Mouse (Mus musculus) hindbrain, embryonic 14.5 days (tissue): ENCODE data around the gene Rab10. TPM values are rescaled to one million over a fixed set of nuclear protein-coding genes. Genes with fewer than 3 reads are reported as not detected.

ENCODE experiments used
- ATAC-seq: fragments of 200-750 bp; cut with Nextera tagmentation; 2 replicates; pipeline ENCODE4 v1.8.0; 2017; ENCODE audit warnings: moderate number of reproducible peaks, mild to moderate bottlenecking, moderate TSS enrichment, moderate library complexity; ENCODE audit not compliant: low FRiP score
- DNase-seq: peaks from one replicate; pipeline ENCODE4 v3.0.0-alpha.2; 2015; ENCODE audit warnings: low spot score
- H3K27ac ChIP-seq: fragments of 300-500 bp; sonication (generic); 2 replicates; pipeline ENCODE4 v1.5.1; 2014; ENCODE audit warnings: mild to moderate bottlenecking, moderate library complexity
- H3K27me3 ChIP-seq: fragments of 300-500 bp; sonication (generic); 2 replicates; pipeline ENCODE4 v1.6.1; 2014; ENCODE audit warnings: mild to moderate bottlenecking, low read length, mixed read lengths; ENCODE audit not compliant: control insufficient read depth, insufficient read depth
- H3K36me3 ChIP-seq: fragments of 300-500 bp; sonication (generic); replicated peaks from 2 replicates; pipeline ENCODE4 v1.6.1; 2014; ENCODE audit not compliant: control insufficient read depth, insufficient read depth
- H3K4me1 ChIP-seq: fragments of 300-500 bp; sonication (generic); replicated peaks from 2 replicates; pipeline ENCODE4 v1.6.1; 2014; ENCODE audit warnings: antibody characterized with exemption, low read length, mixed read lengths; ENCODE audit not compliant: control insufficient read depth, insufficient read depth
- H3K4me2 ChIP-seq: fragments of 300-500 bp; sonication (generic); replicated peaks from 2 replicates; pipeline ENCODE4 v1.6.1; 2014; ENCODE audit warnings: mild to moderate bottlenecking, moderate library complexity
- H3K4me3 ChIP-seq: fragments of 300-500 bp; sonication (generic); replicated peaks from 2 replicates; pipeline ENCODE4 v1.5.1; 2014; ENCODE audit warnings: mild to moderate bottlenecking, low read length
- H3K9ac ChIP-seq: fragments of 300-500 bp; sonication (generic); 2 replicates; pipeline ENCODE4 v1.6.1; 2014
- H3K9me3 ChIP-seq: fragments of 300-500 bp; sonication (generic); 2 replicates; pipeline ENCODE4 v1.6.1; 2016; ENCODE audit warnings: low read length; ENCODE audit not compliant: control insufficient read depth
- WGBS: fragments of 180-500 bp; shearing (Covaris S2); extraction: QIAGEN DNeasy Blood & Tissue Kit; methylation state at CpG from one replicate; pipeline ENCODE4 v1.1.7; 2014; 5-methylcytosine and 5-hydroxymethylcytosine counted together
- polyA plus RNA-seq: library from polyadenylated mRNA; unstranded; fragments of >200 nt; fragmentation: Nextera tagmentation; extraction: Ambion mirVana; gene quantifications from 2 replicates; pipeline ENCODE4 v1.2.1, GENCODE M21; 2014

Rab10 gene
- polyA plus RNA-seq, 1 experiment from 2014 or later: 181 TPM

DNA sequence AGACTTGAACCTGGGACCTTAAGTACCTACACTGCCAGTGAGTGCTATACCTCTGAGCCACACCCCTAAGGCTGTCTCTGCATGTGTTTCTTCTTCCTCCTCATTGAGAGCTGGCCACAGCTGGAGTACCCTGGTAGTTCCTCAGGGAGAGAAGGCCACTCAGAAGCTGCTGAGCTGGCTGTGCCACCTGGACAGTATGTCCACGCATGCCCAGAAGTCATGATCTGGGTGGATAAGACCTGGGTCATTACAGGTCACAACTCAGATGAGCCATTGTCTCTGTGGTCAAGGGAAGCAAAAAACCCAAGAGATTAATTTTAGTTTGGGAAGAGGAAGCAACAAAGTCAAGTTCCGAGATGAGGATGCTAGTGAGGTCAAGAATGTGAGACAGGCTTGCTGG, 34.4 kb upstream of the Rab10 start:
- no peaks in the 10 kb centered on the region for H3K36me3 ChIP-seq
- H3K27ac ChIP-seq: no peak overlapping the region

DNA sequence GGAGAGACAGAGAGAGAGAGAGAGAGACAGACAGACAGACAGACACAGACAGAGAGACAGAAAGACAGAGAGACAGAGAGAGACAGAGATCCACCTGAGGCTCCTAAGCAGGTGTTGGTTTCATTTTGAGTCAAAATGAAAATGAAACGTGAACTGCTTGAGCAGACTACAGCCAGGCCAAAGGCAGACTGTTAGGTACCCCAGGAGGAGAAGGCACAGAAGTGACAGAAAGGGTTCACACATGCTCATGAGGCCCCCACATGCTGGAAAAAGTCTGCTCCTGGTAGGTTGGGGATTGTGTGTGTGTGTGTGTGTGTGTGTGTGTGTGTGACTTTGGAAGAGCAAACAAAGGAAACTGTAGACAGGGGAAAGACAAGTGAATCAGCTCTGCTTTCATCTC, 29.2 kb upstream of the Rab10 start:
- Histone ChIP-seq H3K27me3 (no peaks in the 10 kb centered on the region), H3K9ac (no peak overlapping the region), H3K36me3 (no peaks in the 10 kb centered on the region), H3K27ac (no peak overlapping the region), H3K4me2 (no peak overlapping the region), H3K9me3 (no peaks in the 10 kb centered on the region), H3K4me1 (no peaks in the 10 kb centered on the region), H3K4me3 (no peak overlapping the region)
- ATAC-seq (no peak), DNase-seq (no peak)
- WGBS: 70% methylated on average over 1 of the region's 1 CpGs

More for the DNA sequence above, 34.4 kb upstream of the Rab10 start:
- DNase-seq (no peak), ATAC-seq (no peak)
- Histone ChIP-seq H3K27me3 (no peaks in the 10 kb centered on the region), H3K4me3 (no peak overlapping the region), H3K9me3 (no peaks in the 10 kb centered on the region), H3K4me1 (no peaks in the 10 kb centered on the region), H3K4me2 (no peak overlapping the region), H3K9ac (no peak overlapping the region)
- WGBS: 90% methylated on average over 2 of the region's 2 CpGs

DNA sequence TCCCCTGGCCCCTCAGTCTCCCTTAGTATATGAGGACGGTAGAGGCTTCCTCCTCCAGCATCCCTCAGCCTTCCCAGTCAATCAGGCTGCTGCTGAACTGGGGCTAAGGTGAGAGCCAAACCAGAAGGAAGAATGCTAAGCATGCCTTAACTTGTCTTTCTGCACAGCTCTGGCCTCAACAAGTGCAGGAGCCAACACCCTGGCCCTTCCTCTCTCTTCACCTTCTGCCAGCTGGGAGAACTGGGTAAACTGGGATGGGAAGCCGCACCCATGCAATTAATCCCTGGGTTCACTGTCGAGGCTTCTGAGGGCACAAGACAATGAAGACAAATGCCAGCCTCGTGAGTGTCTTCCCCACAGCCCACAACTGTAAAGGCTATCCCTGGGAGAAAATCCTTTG, 19.9 kb upstream of the Rab10 start:
- 80% methylated on average over 4 of the region's 4 CpGs for WGBS
- Histone ChIP-seq H3K36me3 (no peaks in the 10 kb centered on the region), H3K4me1 (no peaks in the 10 kb centered on the region), H3K4me3 (no peak overlapping the region), H3K9me3 (no peaks in the 10 kb centered on the region), H3K27me3 (no peaks in the 10 kb centered on the region), H3K4me2 (no peak overlapping the region), H3K9ac (no peak overlapping the region), H3K27ac (no peak overlapping the region)
- DNase-seq: no peak
- no peak for ATAC-seq

DNA sequence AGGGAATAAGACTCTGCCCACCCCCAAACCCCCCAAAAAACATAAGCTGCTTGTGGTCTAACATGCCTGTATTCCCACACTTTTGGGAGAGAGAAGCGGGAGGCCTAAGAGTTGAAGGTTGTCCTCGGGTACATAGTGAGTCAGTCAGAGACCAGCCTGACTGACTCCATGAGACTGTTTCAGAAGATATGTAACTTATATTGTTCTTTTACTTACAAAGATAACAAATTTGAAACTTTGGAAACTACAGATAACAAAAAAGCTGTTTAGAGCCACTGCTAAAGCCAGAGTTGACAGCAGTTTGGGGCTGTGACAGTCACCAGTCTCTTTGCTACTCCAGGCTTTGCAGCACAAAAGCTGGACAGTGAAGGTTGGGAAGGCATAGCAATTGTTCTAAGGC, 15.5 kb upstream of the Rab10 start:
- ATAC-seq (no peak), DNase-seq (no peak)
- Histone ChIP-seq H3K27ac (no peak overlapping the region), H3K4me1 (no peaks in the 10 kb centered on the region), H3K27me3 (no peaks in the 10 kb centered on the region), H3K9ac (no peak overlapping the region), H3K9me3 (no peaks in the 10 kb centered on the region), H3K4me2 (no peak overlapping the region), H3K4me3 (no peak overlapping the region), H3K36me3 (no peaks in the 10 kb centered on the region)
- WGBS: 95% methylated on average over 2 of the region's 2 CpGs

DNA sequence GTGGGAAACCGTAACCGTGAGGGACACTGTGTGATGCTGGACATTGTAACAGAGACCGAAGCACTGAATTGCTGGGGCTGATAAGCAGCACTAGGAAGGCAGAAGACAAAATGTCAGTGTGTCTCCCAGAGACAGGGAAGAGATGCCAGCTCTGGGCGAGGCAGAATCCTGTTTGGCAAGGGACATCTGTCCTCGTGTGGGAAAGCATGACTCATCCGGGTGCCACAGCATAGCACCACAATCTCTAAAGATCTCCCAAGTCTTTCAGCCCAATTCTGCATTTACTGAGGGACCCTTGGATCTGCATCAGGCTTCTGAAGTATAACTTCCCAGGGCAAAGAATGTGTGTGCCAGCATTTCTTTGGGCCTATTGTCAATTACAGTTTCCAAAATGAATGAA, 13.5 kb upstream of the Rab10 start:
- no peak overlapping the region for H3K4me2 ChIP-seq
- no peak for ATAC-seq
- no peak for DNase-seq
- no peak overlapping the region for H3K27ac ChIP-seq
- no peaks in the 10 kb centered on the region for H3K9me3 ChIP-seq
- no peaks in the 10 kb centered on the region for H3K27me3 ChIP-seq
- H3K4me1 ChIP-seq: no peaks in the 10 kb centered on the region
- H3K36me3 ChIP-seq: no peaks in the 10 kb centered on the region
- no peak overlapping the region for H3K9ac ChIP-seq
- H3K4me3 ChIP-seq: no peak overlapping the region
- WGBS: 84% methylated on average over 6 of the region's 6 CpGs

DNA sequence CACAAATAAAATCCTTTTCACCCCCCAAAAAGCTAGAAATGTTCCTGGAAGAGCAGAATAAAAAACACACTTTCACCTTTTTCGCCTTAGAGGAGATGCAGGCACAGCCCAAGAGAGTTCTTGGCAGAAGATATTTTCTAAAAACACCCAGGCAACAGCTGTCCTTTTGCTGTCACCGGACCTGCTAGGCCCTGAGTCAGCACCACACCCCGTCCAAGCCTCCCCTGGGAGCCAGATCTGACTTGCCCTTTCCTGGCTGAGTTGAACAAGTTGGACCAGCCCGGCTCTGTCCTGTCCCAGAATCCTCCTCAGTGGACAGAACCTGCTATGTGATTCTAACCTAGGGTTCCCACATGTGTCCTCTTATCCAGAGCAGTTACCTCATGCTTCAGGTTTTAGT, 9.6 kb upstream of the Rab10 start:
- ATAC-seq: no peak
- H3K36me3 ChIP-seq: no peaks in the 10 kb centered on the region
- 78% methylated on average over 4 of the region's 4 CpGs for WGBS

DNA sequence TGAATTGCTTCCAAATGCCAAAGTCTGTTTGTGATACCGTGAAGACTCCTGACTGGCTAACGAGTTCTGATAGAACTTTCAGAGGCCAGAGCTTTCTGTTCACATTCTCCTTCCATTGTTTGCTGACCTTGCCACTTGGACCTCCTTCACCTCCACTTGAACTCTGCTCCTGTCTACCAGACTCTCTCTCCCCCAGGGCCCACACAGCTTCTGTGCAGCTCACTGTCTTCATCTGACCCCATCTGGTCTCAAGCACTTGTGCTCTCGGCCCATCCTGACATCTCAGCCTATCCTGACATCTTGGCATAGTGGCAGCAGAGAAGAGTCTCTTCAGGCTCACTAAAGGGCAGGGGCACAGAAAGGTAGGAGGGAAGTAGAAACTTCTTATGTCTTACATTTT, 7.2 kb upstream of the Rab10 start:
- H3K9me3 ChIP-seq: no peaks in the 10 kb centered on the region
- no peaks in the 10 kb centered on the region for H3K4me1 ChIP-seq
- H3K27me3 ChIP-seq: no peaks in the 10 kb centered on the region
- 66% methylated on average over 3 of the region's 3 CpGs for WGBS
- no peak overlapping the region for H3K27ac ChIP-seq
- no peak overlapping the region for H3K4me3 ChIP-seq
- DNase-seq (no peak), ATAC-seq (no peak)
- no peak overlapping the region for H3K4me2 ChIP-seq
- no peaks in the 10 kb centered on the region for H3K36me3 ChIP-seq
- no peak overlapping the region for H3K9ac ChIP-seq

More for the DNA sequence above, 9.6 kb upstream of the Rab10 start:
- no peak overlapping the region for H3K4me2 ChIP-seq
- no peaks in the 10 kb centered on the region for H3K27me3 ChIP-seq
- no peaks in the 10 kb centered on the region for H3K9me3 ChIP-seq
- no peak for DNase-seq
- H3K27ac ChIP-seq: no peak overlapping the region
- H3K4me1 ChIP-seq: no peaks in the 10 kb centered on the region
- no peak overlapping the region for H3K4me3 ChIP-seq
- H3K9ac ChIP-seq: no peak overlapping the region

DNA sequence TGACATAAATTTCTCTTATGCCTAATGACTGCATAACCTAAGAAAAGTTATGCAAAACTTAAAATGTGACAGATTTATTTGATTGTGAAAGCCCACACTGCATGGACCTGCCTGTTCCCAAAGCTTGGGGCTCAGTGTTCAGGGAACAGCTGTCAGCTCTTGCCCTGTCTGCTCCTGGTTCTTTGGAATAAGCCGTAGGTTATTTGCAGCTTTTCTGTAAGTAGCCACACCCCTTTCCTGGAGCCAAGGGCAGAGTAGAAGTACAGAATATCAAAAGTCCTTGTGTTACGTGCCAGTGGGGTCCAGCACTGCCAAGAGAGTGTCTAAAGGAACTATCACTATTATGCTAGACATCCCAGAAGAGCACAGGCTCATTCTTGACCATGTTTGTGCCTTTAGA, 6.3 kb upstream of the Rab10 start:
- no peaks in the 10 kb centered on the region for H3K36me3 ChIP-seq
- H3K9ac ChIP-seq: no peak overlapping the region
- ATAC-seq (no peak), DNase-seq (no peak)
- no peak overlapping the region for H3K4me3 ChIP-seq
- no peak overlapping the region for H3K4me2 ChIP-seq
- H3K4me1 ChIP-seq: no peaks in the 10 kb centered on the region
- no peaks in the 10 kb centered on the region for H3K27me3 ChIP-seq
- H3K9me3 ChIP-seq: no peaks in the 10 kb centered on the region
- H3K27ac ChIP-seq: no peak overlapping the region
- 60% methylated on average over 2 of the region's 2 CpGs for WGBS

DNA sequence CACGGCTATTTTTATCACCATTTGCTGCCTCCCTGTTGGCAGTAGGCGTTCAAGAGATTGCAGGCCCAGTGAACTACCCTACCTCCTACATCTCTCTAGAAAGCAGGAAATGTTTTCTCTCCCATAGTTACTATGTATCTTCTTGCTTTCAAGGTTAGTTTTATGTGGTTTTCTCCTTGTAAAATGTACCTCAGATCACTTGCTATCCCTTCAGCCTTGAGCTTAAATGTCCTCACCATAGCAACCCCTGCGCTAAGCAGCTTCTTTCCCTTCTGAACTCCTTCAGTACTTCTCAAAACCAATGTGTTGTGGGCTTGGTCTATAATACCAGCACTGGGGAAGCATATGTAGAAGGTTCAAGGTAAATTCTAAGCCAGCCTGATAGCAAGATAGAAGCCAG, 3.1 kb upstream of the Rab10 start:
- Histone ChIP-seq H3K9ac (no peak overlapping the region), H3K4me3 (no peak overlapping the region), H3K27ac (no peak overlapping the region), H3K4me1 (peaks cover 6% of the 10 kb centered on the region; the same call in 1 of the 2 replicates), H3K36me3 (no peaks in the 10 kb centered on the region), H3K27me3 (no peaks in the 10 kb centered on the region), H3K4me2 (no peak overlapping the region), H3K9me3 (no peaks in the 10 kb centered on the region)
- DNase-seq: no peak
- no peak for ATAC-seq
- 87% methylated on average over 3 of the region's 3 CpGs for WGBS

DNA sequence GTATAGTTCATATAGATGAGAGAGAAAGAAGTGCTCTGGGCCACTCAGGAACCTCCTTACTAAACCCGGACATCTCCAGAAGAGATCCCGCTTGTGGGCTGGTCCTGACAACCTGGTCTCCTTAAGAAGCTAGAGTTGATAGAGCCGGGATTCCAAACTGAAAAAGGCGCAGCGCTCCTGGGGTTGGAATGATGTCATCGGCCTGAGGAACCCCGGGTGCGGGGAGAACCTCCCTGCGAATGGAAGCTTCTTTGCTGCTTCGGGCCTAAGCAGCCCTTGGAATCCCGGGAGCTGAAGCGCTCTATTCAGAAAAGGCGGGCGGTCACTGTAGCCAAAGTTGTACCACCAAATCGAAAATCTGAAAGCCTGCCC, 538 bp upstream of the Rab10 start:
- Histone ChIP-seq H3K9me3 (no peaks in the 10 kb centered on the region), H3K27me3 (no peaks in the 10 kb centered on the region), H3K4me2 (peak overlapping the region; percentile 56), H3K4me3 (peak overlapping the region; percentile 72), H3K9ac (peak overlapping the region; percentile 58), H3K36me3 (no peaks in the 10 kb centered on the region), H3K4me1 (peaks cover 23% of the 10 kb centered on the region), H3K27ac (peak overlapping the region; percentile 74)
- no peak for ATAC-seq
- DNase-seq: no peak
- 3% methylated on average over 15 of the region's 15 CpGs for WGBS
